Mouse (Mus musculus) heart, adult 11 months (tissue): ENCODE measurements around the gene Fam71f1.

ENCODE experiments used
- DNase-seq: peaks from one replicate; pipeline ENCODE4 v3.0.0; 2022

The Fam71f1 gene

GRCm38 (mm10) chr6:29318879-29319278 lies at the start of gene Fam71f1:
TSS of gene Fam71f1 (plus strand) at chr6:29319140.
- peak; percentile 95 for DNase-seq

GRCm38 (mm10) chr6:29270961-29271360 lies 48.0 kb upstream of the Fam71f1 start:
- DNase-seq, result peak; percentile 92

GRCm38 (mm10) chr6:29272312-29273072 lies 46.4 kb upstream of the Fam71f1 start, which contains the start of gene Hilpda:
TSS of gene Hilpda (plus strand) at chr6:29272488.
- DNase-seq, result peak; percentile 99

GRCm38 (mm10) chr6:29276746-29277145 lies 42.2 kb upstream of the Fam71f1 start:
- DNase-seq, result no peak

- DNase-seq, result no peak
Measured at GRCm38 (mm10) chr6:29278513-29279267, 40.2 kb upstream of the Fam71f1 start.

- DNase-seq, result no peak
Measured at GRCm38 (mm10) chr6:29279293-29279692, 39.6 kb upstream of the Fam71f1 start, which contains the start of gene Fam71f2. TSS of gene Fam71f2 (plus strand) at chr6:29279593.

- no peak for DNase-seq
Measured at GRCm38 (mm10) chr6:29280671-29281070, 38.3 kb upstream of the Fam71f1 start.

GRCm38 (mm10) chr6:29286870-29287269 lies 32.1 kb upstream of the Fam71f1 start:
- DNase-seq, result no peak

- no peak for DNase-seq
Measured at GRCm38 (mm10) chr6:29287481-29287880, 31.5 kb upstream of the Fam71f1 start.

- DNase-seq, result peak; percentile 87
Measured at GRCm38 (mm10) chr6:29287944-29288343, 31.0 kb upstream of the Fam71f1 start.

GRCm38 (mm10) chr6:29288651-29289050 lies 30.3 kb upstream of the Fam71f1 start:
- DNase-seq, result peak; percentile 83

- no peak for DNase-seq
Measured at GRCm38 (mm10) chr6:29299112-29299511, 19.8 kb upstream of the Fam71f1 start.

GRCm38 (mm10) chr6:29303251-29303650 lies 15.7 kb upstream of the Fam71f1 start:
- no peak for DNase-seq

GRCm38 (mm10) chr6:29303726-29304125 lies 15.2 kb upstream of the Fam71f1 start:
- DNase-seq, result no peak

GRCm38 (mm10) chr6:29305462-29305861 lies 13.5 kb upstream of the Fam71f1 start:
- no peak for DNase-seq

- no peak for DNase-seq
Measured at GRCm38 (mm10) chr6:29308846-29309605, 9.9 kb upstream of the Fam71f1 start.

- DNase-seq, result no peak
Measured at GRCm38 (mm10) chr6:29313690-29314202, 5.2 kb upstream of the Fam71f1 start.

GRCm38 (mm10) chr6:29317286-29317685 lies 1.7 kb upstream of the Fam71f1 start:
- DNase-seq, result peak; percentile 34

GRCm38 (mm10) chr6:29317941-29318340 lies 999 bp upstream of the Fam71f1 start:
- peak; percentile 68 for DNase-seq

GRCm38 (mm10) chr6:29321586-29321985 lies 2.6 kb downstream of the Fam71f1 start:
- DNase-seq, result no peak

- peak; percentile 55 for DNase-seq
Measured at GRCm38 (mm10) chr6:29322147-29322546, 3.2 kb downstream of the Fam71f1 start.

GRCm38 (mm10) chr6:29322735-29323134 lies 3.8 kb downstream of the Fam71f1 start:
- DNase-seq, result no peak

GRCm38 (mm10) chr6:29326961-29327360 lies 8.0 kb downstream of the Fam71f1 start:
- no peak for DNase-seq
